Mouse (Mus musculus): ENCODE data around the gene Morf4l2. TPM values are rescaled to one million over a fixed set of nuclear protein-coding genes. Genes with fewer than 3 reads are reported as not detected.
"Not testable (repeated sequence)": the region's sequence is repeated elsewhere in the genome, so short reads cannot be mapped to it uniquely, and the experiment has no call there.

Morf4l2 gene
- polyA plus RNA-seq, 1 experiment: 80.4 TPM

GRCm38 (mm10) chrX:136740087-136740790 is 3.3 kb downstream of the Morf4l2 start:
- no peak overlapping the region for H3K27ac ChIP-seq (replicated peaks; ENCODE audit: low read depth, low read length)
- H3K4me1 ChIP-seq (ENCODE audit: control insufficient read depth, insufficient read depth, insufficient read length, low read length): no peaks in the 10 kb centered on the region
- peak overlapping the region; percentile 81 for H3K4me3 ChIP-seq (ENCODE audit: insufficient read depth, low read depth, low read length)

DNA sequence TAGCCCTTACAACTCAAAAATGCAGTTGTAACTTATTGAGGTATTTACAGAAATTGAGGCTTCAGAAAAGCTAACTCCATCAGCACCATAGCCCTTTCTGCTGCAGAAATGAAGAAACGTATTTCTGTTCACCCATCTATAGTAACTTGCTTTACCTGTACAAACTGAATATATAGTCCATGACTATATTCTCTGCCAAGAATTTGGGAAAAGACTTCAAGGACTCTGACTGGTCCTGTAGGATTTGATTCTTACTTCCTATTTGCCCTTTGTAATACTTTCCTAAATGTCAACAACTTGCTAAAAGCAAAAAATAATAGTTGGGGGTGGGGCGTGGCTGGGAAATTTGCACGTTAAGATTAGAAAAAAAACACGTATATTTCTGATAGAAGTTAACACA is 11.5 kb downstream of the Morf4l2 start:
- Histone ChIP-seq H3K4me3 (ENCODE audit: insufficient read depth, low read depth, low read length) (no peak overlapping the region), H3K4me1 (ENCODE audit: control insufficient read depth, insufficient read depth, insufficient read length, low read length) (no peaks in the 10 kb centered on the region), H3K27ac (replicated peaks; ENCODE audit: low read depth, low read length) (no peak overlapping the region)

DNA sequence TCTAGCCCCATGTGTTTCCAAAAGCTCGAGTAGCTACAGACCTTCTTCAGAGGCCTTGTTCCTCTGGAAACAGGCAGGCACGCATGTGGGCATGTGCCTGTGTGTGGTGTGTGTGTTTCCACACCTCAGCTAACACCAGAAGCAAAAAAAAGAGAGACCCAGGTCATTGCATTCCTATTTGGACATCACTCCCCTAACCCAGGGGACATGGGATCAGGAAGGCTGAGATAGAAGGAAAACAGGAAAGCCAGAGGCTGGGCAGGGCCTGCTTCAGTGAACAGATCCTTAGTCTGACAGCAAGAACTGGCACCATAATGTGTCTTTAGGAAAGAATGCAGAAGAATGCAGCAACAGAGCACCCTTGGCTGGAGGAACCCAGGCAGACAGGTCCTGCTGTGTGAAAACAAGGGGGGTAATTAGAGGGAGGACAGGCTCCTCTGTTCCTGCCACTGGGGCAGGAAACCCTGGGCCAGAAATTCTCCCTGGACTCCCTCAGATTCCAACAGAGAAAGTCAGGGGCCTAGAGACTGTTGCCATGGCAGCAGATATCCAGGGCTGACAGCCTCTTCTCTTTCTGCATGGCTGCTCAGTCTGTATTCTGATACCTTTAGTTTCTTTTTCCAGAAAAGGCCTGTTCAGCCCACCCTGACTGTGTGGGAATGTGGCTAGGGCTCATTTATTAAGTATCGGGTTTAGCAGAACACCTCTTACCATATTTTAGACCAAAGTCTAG is 28.6 kb downstream of the Morf4l2 start:
- H3K4me3 ChIP-seq (ENCODE audit: insufficient read depth, low read depth, low read length); H3K4me1 ChIP-seq (ENCODE audit: control insufficient read depth, insufficient read depth, insufficient read length, low read length); H3K27ac ChIP-seq (replicated peaks; ENCODE audit: low read depth, low read length): not testable (repeated sequence)

DNA sequence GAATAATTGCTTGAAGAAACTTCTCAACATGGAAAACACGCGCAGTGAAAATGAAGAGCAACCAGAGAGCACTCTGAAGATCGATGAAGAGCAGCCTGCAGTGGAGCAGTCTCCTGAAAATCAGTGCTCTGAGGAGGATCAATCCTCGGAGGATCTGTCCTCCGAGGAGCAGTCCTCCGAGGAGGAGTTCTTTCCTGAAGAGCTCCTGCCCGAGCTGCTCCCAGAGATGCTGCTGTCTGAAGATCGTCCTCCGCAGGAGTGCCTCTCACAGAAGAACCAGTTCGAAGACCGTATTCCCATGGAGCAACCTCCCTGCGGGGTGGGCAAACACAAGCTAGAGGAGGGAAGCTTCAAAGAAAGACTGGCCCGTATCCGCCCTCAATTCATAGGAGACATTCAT is 34.7 kb downstream of the Morf4l2 start:
- H3K4me1 ChIP-seq (ENCODE audit: control insufficient read depth, insufficient read depth, insufficient read length, low read length): no peaks in the 10 kb centered on the region
- no peak overlapping the region for H3K27ac ChIP-seq (replicated peaks; ENCODE audit: low read depth, low read length)
- peak overlapping the region; percentile 95 for H3K4me3 ChIP-seq (ENCODE audit: insufficient read depth, low read depth, low read length)

DNA sequence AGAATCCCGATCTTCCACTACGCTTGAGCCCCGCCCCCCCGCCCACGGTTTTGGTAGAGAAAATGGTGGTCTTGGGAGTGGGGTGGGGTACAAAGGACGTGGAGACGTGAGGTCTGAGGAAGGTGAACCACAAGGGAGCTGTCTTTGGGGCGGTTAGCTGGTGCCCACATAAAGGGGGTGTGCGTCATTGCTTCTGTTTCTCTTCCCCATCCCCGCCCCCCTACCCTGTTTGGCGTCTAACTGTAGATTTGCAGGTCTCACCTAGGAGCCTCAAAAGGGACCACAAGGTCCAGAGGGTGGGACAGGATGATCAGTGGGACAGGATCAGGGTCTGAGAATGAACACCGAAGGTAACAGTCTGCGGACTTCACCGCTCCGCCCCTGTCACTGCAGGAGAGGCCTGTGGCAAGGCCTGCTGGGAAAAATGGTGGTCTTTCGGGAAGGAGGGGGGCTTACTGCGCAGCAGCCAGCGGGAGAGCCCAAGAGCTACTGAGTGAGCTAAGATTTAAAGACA is 35.3 kb downstream of the Morf4l2 start:
- Histone ChIP-seq H3K4me3 (ENCODE audit: insufficient read depth, low read depth, low read length) (peak overlapping the region; percentile 95), H3K27ac (replicated peaks; ENCODE audit: low read depth, low read length) (0 out of 2 replicates have a peak overlapping the region, but pooled peaks have one; percentile 31), H3K4me1 (ENCODE audit: control insufficient read depth, insufficient read depth, insufficient read length, low read length) (no peaks in the 10 kb centered on the region)

GRCm38 (mm10) chrX:136707446-136708167 is 35.9 kb downstream of the Morf4l2 start, which contains the start of gene Tceal1:
Gene Tceal1 (plus strand): TSS chrX:136707982.
- Histone ChIP-seq H3K27ac (replicated peaks; ENCODE audit: low read depth, low read length) (0 out of 2 replicates have a peak within 1 kb of the TSS, but pooled peaks have one; percentile 31), H3K4me3 (ENCODE audit: insufficient read depth, low read depth, low read length) (peak within 1 kb of the TSS; percentile 95), H3K4me1 (ENCODE audit: control insufficient read depth, insufficient read depth, insufficient read length, low read length) (no peaks in the 10 kb centered on the region)

DNA sequence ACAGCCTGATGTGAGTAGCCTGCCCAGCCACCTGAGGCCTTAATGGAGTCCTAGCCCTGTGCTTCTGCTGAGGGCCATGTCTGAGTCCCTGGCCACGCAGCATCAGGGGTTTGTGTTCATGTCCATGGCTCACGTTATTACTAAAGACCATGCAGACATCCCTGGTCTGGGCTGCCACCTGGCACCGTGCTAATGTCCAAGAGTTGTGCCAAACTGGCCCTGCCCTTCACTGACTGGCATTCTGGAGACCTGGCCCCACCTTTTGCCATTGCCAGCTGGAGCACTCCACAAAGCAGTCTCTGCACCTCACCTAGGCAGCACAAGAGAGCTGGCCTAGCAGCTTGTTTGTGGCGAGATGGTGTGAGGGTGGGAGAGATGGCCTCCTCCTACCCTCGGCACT is 50.3 kb downstream of the Morf4l2 start:
- H3K4me1 ChIP-seq (ENCODE audit: control insufficient read depth, insufficient read depth, insufficient read length, low read length): no peaks in the 10 kb centered on the region
- no peak overlapping the region for H3K27ac ChIP-seq (replicated peaks; ENCODE audit: low read depth, low read length)
- no peak overlapping the region for H3K4me3 ChIP-seq (ENCODE audit: insufficient read depth, low read depth, low read length)

- Histone ChIP-seq H3K4me3 (ENCODE audit: insufficient read depth, low read depth, low read length) (no peak overlapping the region), H3K27ac (replicated peaks; ENCODE audit: low read depth, low read length) (no peak overlapping the region), H3K4me1 (ENCODE audit: control insufficient read depth, insufficient read depth, insufficient read length, low read length) (no peaks in the 10 kb centered on the region)
These were observed 51.2 kb downstream of the Morf4l2 start for GRCm38 (mm10) chrX:136692294-136692675.

GRCm38 (mm10) chrX:136691606-136692293 is 51.7 kb downstream of the Morf4l2 start:
- H3K27ac ChIP-seq (replicated peaks; ENCODE audit: low read depth, low read length); H3K4me3 ChIP-seq (ENCODE audit: insufficient read depth, low read depth, low read length); H3K4me1 ChIP-seq (ENCODE audit: control insufficient read depth, insufficient read depth, insufficient read length, low read length): not testable (repeated sequence)

Other genes starting within 250 kb of the Morf4l2 start
- gene Kir3dl1, start 225.7 kb downstream of the Morf4l2 start, polyA plus RNA-seq (2012; ENCODE audit: insufficient read depth, insufficient read length, missing spikeins): not detected in 2 replicates
- not detected in 2 replicates for gene Kir3dl2, start 199.6 kb downstream of the Morf4l2 start, polyA plus RNA-seq (2012; ENCODE audit: insufficient read depth, insufficient read length, missing spikeins)
- not detected in 2 replicates for gene Tceal3, start 152.8 kb downstream of the Morf4l2 start, polyA plus RNA-seq (2012; ENCODE audit: insufficient read depth, insufficient read length, missing spikeins)
- gene Tceal1, start 35.7 kb downstream of the Morf4l2 start, polyA plus RNA-seq (2012; ENCODE audit: insufficient read depth, insufficient read length, missing spikeins): 5.1 and 6.2 TPM in 2 replicates
- not detected in 2 replicates for gene Glra4, start 36.5 kb upstream of the Morf4l2 start, polyA plus RNA-seq (2012; ENCODE audit: insufficient read depth, insufficient read length, missing spikeins)
- gene Plp1, start 79.0 kb upstream of the Morf4l2 start, polyA plus RNA-seq (2012; ENCODE audit: insufficient read depth, insufficient read length, missing spikeins): 3.8 and 5.3 TPM in 2 replicates
- gene Rab9b, start 125.1 kb upstream of the Morf4l2 start, polyA plus RNA-seq (2012; ENCODE audit: insufficient read depth, insufficient read length, missing spikeins): not detected in 2 replicates
- gene H2bfm, start 183.6 kb upstream of the Morf4l2 start, polyA plus RNA-seq (2012; ENCODE audit: insufficient read depth, insufficient read length, missing spikeins): not detected in 2 replicates
- gene Tmsb15b2, start 231.8 kb upstream of the Morf4l2 start, polyA plus RNA-seq (2012; ENCODE audit: insufficient read depth, insufficient read length, missing spikeins): not detected in 2 replicates
- gene Tmsb15l, start 233.2 kb upstream of the Morf4l2 start, polyA plus RNA-seq (2012; ENCODE audit: insufficient read depth, insufficient read length, missing spikeins): not detected in 2 replicates
- 6.8 and 12.3 TPM in 2 replicates for gene Tmsb15b1, start 233.2 kb upstream of the Morf4l2 start, polyA plus RNA-seq (2012; ENCODE audit: insufficient read depth, insufficient read length, missing spikeins)
- gene Zcchc18, start 249.5 kb upstream of the Morf4l2 start, polyA plus RNA-seq (2012; ENCODE audit: insufficient read depth, insufficient read length, missing spikeins): not detected in 2 replicates